Mouse (Mus musculus): ENCODE measurements around the gene Chchd3.

The Chchd3 gene

GRCm38 (mm10) chr6:33059735-33060576 lies at the start of gene Chchd3:
Gene Chchd3, minus strand, starts transcription at chr6:33060260.
- DNase-seq (ENCODE audit: low spot score in 2 of 2): peak; percentile 90 to 95

GRCm38 (mm10) chr6:33104661-33105060 lies 44.6 kb upstream of the Chchd3 start:
- no peak for DNase-seq (ENCODE audit: low spot score in 2 of 2)

GRCm38 (mm10) chr6:33098903-33099302 lies 38.8 kb upstream of the Chchd3 start:
- no peak for DNase-seq (ENCODE audit: low spot score in 2 of 2)

GRCm38 (mm10) chr6:33094671-33095233 lies 34.7 kb upstream of the Chchd3 start:
- DNase-seq (ENCODE audit: low spot score in 2 of 2): no peak

GRCm38 (mm10) chr6:33080186-33080585 lies 20.1 kb upstream of the Chchd3 start:
- no peak for DNase-seq (ENCODE audit: low spot score in 2 of 2)

GRCm38 (mm10) chr6:33078260-33078936 lies 18.3 kb upstream of the Chchd3 start:
- no peak for DNase-seq (ENCODE audit: low spot score in 2 of 2)

GRCm38 (mm10) chr6:33066462-33066861 lies 6.4 kb upstream of the Chchd3 start:
- DNase-seq (ENCODE audit: low spot score in 2 of 2): no peak

- no peak for DNase-seq (ENCODE audit: low spot score in 2 of 2)
Measured at GRCm38 (mm10) chr6:33059276-33059675, 784 bp downstream of the Chchd3 start.

- DNase-seq (ENCODE audit: low spot score in 2 of 2): peak in 1 of 2 experiments; percentile 11
Measured at GRCm38 (mm10) chr6:33056392-33056791, 3.7 kb downstream of the Chchd3 start.

GRCm38 (mm10) chr6:33055663-33056062 lies 4.4 kb downstream of the Chchd3 start:
- peak in 1 of 2 experiments; percentile 28 for DNase-seq (ENCODE audit: low spot score in 2 of 2)

- DNase-seq (ENCODE audit: low spot score in 2 of 2): no peak
Measured at GRCm38 (mm10) chr6:33054946-33055345, 5.1 kb downstream of the Chchd3 start.

GRCm38 (mm10) chr6:33051642-33052041 lies 8.4 kb downstream of the Chchd3 start:
- DNase-seq (ENCODE audit: low spot score in 2 of 2): no peak

GRCm38 (mm10) chr6:33049705-33050420 lies 10.2 kb downstream of the Chchd3 start:
- no peak for DNase-seq (ENCODE audit: low spot score in 2 of 2)

- no peak for DNase-seq (ENCODE audit: low spot score in 2 of 2)
Measured at GRCm38 (mm10) chr6:33043480-33043879, 16.6 kb downstream of the Chchd3 start.

GRCm38 (mm10) chr6:33042880-33043279 lies 17.2 kb downstream of the Chchd3 start:
- no peak for DNase-seq (ENCODE audit: low spot score in 2 of 2)

- DNase-seq (ENCODE audit: low spot score in 2 of 2): no peak
Measured at GRCm38 (mm10) chr6:33041978-33042377, 18.1 kb downstream of the Chchd3 start.

GRCm38 (mm10) chr6:33040360-33041090 lies 19.5 kb downstream of the Chchd3 start:
- no peak for DNase-seq (ENCODE audit: low spot score in 2 of 2)

- DNase-seq (ENCODE audit: low spot score in 2 of 2): no peak
Measured at GRCm38 (mm10) chr6:33032543-33032942, 27.5 kb downstream of the Chchd3 start.

- DNase-seq (ENCODE audit: low spot score in 2 of 2): no peak
Measured at GRCm38 (mm10) chr6:33031631-33032030, 28.4 kb downstream of the Chchd3 start.

- DNase-seq (ENCODE audit: low spot score in 2 of 2): no peak
Measured at GRCm38 (mm10) chr6:33028296-33028695, 31.8 kb downstream of the Chchd3 start.

- DNase-seq (ENCODE audit: low spot score in 2 of 2): no peak
Measured at GRCm38 (mm10) chr6:33025041-33025440, 35.0 kb downstream of the Chchd3 start.
